Mouse (Mus musculus): ENCODE results near the gene Ceacam19. TPM values are rescaled to one million over a fixed set of nuclear protein-coding genes. Genes with fewer than 3 reads are reported as not detected.
"Not testable (repeated sequence)": the region's sequence is repeated elsewhere in the genome, so short reads cannot be mapped to it uniquely, and the experiment has no call there.

Gene Ceacam19
- total RNA-seq (2022) = not detected

GRCm38 (mm10) chr7:19887849-19888248 is at the start of gene Ceacam19:
Gene Ceacam19 (minus strand): TSS chr7:19887965.
- DNase-seq (ENCODE audit: low spot score) = no peak

DNA sequence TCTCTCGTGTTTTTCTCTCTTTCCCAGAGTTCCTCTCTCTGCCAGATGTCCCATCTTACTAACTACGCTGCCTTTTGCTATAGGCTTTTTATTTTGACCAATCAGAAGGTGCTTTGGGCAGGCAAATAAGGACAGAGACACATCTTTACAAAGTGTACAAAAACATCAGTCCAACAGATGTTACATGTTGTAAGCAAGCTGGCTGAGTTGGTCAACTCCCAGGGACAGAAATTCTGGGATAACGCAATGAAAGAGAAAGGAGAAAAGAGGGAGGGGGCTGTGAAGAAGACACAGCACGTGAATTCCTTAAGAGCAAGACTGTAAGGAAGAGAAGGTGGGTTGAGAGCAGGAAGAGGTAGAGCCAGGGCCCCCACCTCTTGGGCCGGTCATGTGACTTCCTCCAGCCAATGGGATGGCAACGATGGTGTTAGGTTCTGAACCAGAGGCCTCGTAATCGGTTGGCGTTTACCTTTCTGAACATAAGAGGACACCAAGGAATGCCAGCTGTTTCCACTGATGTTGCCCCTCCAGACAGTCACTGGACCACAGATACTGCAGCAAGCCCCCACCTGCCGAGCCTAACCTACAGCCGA is 49.6 kb upstream of the Ceacam19 start:
- DNase-seq (ENCODE audit: low spot score) = no peak

DNA sequence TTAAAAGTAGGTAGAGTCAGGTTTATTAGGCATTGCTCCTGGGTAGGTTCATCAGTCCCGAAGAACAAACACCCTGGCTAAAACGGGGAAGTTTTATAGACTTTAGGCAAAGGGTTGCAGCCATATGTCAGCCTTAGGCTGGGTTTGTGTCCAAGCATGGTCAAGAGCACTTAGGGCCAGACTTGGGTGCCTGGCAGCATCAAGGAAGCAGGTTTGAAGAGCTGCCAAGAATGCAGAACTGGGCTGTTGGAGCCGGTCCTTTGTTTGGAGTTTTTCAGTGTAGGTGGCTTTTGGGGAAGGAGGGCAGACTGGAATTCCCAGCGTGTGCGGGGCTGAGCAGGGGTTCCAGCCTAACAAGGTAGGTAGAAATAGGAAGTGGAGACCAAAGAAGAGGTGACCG is 48.2 kb upstream of the Ceacam19 start:
- peak; percentile 46 for DNase-seq (ENCODE audit: low spot score)

DNA sequence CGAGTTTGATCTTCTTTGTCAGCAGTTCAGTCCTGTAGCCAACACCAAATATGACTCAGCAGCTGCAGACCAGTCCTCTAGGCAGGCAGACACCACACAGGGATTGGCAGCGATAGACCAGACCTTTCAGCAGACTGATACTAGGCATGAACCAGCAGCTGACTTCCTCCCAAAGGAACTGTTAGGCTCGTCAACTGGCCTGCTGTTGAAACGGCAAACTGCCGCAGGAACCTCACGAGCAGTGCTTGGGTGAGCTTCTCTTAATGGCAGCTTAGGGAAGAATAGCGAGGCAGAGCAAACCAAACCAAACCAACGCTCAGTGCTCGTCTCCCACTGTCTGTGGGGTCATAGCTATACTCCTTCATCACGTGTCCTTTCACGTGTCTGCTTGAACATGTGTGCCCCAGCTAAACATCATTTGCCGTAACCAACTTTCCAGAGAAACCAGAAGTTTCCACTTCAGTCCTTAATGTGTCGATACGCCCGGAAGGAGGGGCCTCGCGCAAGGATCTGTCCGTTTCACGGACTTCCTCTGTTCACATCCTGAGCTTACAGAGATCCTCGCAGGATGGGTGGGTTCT is 47.5 kb upstream of the Ceacam19 start:
- DNase-seq (ENCODE audit: low spot score) = peak; percentile 74

- peak; percentile 86 for DNase-seq (ENCODE audit: low spot score)
Measured at GRCm38 (mm10) chr7:19932877-19933809, 45.4 kb upstream of the Ceacam19 start.

GRCm38 (mm10) chr7:19932133-19932876 is 44.5 kb upstream of the Ceacam19 start:
- no peak for DNase-seq (ENCODE audit: low spot score)

GRCm38 (mm10) chr7:19930481-19930880 is 42.7 kb upstream of the Ceacam19 start:
- DNase-seq (ENCODE audit: low spot score) = not testable (repeated sequence)

GRCm38 (mm10) chr7:19928486-19928885 is 40.7 kb upstream of the Ceacam19 start:
- no peak for DNase-seq (ENCODE audit: low spot score)

DNA sequence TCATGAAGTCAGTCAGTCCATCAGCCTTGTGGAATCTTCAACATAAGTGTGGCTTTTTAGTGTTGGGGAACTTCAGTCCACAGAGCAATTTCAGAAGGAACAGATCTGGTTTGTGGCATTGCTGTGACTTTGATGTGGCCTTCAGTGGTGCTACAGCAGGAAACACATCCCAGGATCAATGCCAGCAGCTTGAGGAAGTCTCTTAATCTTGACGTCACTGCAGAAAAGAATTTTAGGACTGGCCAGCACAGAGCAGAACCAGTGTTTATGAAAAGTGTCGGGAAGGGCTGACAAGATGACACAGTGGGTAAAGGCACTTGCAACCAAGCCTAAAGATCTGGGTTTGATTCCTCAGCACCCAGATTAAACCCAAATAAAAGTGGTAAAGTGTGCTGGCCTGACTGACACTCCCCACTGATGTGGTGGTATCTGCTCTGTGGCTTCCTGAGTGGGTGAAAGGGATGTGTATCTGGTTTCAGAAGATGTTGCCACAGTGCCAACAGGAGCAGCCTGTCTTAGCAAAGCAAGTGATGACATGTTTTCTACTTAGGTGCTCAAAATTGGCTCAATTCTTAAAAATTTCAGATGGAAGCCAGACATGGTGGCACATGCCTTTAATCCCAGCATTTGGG is 39.2 kb upstream of the Ceacam19 start:
- peak; percentile 53 for DNase-seq (ENCODE audit: low spot score)

DNA sequence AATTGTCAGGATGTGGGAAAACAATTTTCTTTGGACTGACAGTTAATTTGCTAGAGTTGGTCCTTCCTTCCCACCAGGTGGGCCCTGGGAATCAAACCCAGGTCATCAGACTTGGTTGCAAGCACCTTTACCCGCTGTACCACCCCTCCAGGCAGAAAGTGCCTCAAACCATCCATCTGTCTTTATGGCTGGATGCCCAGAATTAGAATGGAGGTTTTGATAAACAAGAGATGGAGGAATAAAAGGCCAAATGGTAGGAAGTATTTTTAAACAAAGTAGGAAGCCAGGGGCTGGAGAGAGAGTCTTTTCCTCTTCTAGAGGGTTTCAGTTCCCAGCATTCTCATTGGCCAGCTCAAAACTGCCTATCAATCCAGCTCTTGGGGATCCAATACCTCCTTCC is 37.6 kb upstream of the Ceacam19 start:
- no peak for DNase-seq (ENCODE audit: low spot score)

DNA sequence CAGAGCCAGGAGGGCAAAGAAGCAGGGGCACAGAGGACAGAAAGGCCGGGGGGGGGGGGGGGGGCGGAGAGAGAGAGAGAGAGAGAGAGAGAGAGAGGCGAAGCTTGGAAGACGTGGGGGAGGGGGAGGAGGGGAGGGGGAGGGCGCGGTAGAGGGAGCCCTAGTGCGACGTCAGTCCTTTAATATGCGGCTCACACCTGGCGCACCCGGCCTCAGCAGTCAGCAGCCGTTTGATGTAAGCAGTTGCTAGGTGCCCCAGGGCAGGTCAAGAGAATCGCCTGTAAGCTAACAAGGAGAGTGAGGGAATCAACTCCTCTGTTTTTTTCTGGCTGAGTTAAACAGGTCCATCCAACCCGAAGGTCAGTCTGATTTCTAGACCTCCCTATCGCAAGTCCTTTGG is 36.0 kb upstream of the Ceacam19 start:
- no peak for DNase-seq (ENCODE audit: low spot score)

DNA sequence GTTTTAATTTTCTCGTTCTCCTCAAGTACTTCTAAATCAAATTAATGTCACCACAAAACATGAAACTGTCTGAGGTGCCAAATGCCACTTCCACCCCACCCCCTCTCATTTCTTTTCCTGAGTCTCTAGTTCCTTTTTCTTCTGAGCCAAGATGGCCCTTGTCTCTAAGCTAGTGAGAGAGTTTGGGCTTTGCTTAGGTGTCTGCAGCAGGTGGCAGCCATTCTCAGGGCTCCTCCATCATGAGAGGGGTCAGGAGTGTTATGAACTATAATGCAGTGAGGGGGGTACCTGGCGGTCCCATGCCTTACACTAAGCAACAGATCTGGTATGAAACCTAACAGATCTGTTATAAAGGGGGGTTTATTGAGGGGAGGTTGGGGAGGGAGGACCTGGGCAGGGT is 35.6 kb upstream of the Ceacam19 start:
- no peak for DNase-seq (ENCODE audit: low spot score)

- peak; percentile 87 for DNase-seq (ENCODE audit: low spot score)
Measured at GRCm38 (mm10) chr7:19920506-19921261, 32.9 kb upstream of the Ceacam19 start, which contains the start of gene Pvr. Gene Pvr (minus strand): TSS chr7:19921160.

- DNase-seq (ENCODE audit: low spot score) = no peak
Measured at GRCm38 (mm10) chr7:19920166-19920505, 32.4 kb upstream of the Ceacam19 start.

DNA sequence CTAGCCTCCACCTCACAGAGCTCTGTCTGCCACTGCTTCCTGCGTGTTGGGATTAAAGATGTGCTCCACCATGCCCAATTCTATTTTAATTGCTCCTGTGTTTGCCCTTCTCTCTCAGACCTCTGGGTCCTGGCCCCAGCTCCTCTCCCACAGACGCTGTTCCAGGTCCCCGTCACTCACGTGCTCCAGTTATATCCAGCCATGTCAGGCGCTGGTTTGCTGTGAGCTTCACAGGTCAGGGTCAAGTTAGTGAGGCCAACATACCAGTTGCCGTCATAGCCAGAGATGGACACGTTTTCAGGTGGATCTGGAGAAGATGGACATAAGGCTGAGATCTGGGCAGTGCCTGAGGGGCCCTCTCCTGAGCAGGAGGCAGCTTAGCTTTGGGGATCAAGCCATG is 26.8 kb upstream of the Ceacam19 start:
- no peak for DNase-seq (ENCODE audit: low spot score)

GRCm38 (mm10) chr7:19911695-19912524 is 24.1 kb upstream of the Ceacam19 start:
- no peak for DNase-seq (ENCODE audit: low spot score)

DNA sequence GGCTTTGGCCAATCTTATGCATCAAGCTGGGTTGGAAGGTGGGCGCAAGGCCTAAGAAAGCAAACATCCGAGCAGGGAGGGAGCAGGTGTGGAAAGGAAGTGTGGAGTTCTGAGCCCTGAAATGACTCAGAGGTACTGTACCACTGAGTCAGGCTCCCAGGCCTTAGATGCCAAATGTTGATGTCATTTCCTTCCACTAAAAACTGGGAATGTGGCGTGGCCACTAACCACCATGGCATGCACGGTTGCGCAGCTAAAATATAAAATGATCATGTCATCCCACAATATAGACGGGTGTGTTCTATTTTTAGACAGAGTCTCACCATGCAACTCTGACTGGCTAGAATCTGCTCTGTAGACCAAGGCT is 23.5 kb upstream of the Ceacam19 start:
- no peak for DNase-seq (ENCODE audit: low spot score)

- peak; percentile 85 for DNase-seq (ENCODE audit: low spot score)
Measured at GRCm38 (mm10) chr7:19910421-19911291, 22.9 kb upstream of the Ceacam19 start.

GRCm38 (mm10) chr7:19889881-19890280 is 2.1 kb upstream of the Ceacam19 start:
- no peak for DNase-seq (ENCODE audit: low spot score)

All from heart, adult 8-10 months (tissue).